In genomic region chr8:120462119-120462551, GRCm38 (mm10) we compare ENCODE assay signal across 10 mouse cellular contexts.
A peak's percentile ranks its signal among the peaks of the same experiment; 100 is the strongest.
DNase-seq lines count a peak whose midpoint lies in the region; ATAC-seq and TF ChIP-seq lines count a peak whose summit lies in the region.
"Had no signal": no experiment of that assay in that cellular context is flagged by ENCODE, and none has a peak within 500 bp of the region (broad histone marks: within the 10 kb centered on the region; RNA-seq: fewer than 3 reads in every experiment).

No protein-coding gene starts in this region.

- H3K4me2 ChIP-seq in intestine, embryonic 14.5 days (ENCODE audit: low read length), result no peak overlapping the region
- H3K4me2 ChIP-seq in intestine, postnatal 0 days (replicated peaks; ENCODE audit: low read depth), result no peak overlapping the region
- no peak overlapping the region for H3K4me2 ChIP-seq in midbrain, embryonic 14.5 days (ENCODE audit: low read length)

- no peak for DNase-seq in intestine, embryonic 14.5 days (ENCODE audit: low spot score)
- DNase-seq in kidney, postnatal 14 days, result peak; percentile 65
- DNase-seq in midbrain, embryonic 14.5 days, result peak; percentile 76
- DNase-seq in c-Kit-positive CD71-positive TER-119-positive erythroid progenitor cells, embryonic 14.5 days (ENCODE audit: low spot score), result no peak
- no peak for DNase-seq in left cerebral cortex, postnatal 10 days (ENCODE audit: extremely low spot score in 1 of 2, low spot score in 2 of 2)
- DNase-seq: cerebellum, adult 2 months; right cerebral cortex, postnatal 14 days had no signal

- no peak for ATAC-seq in intestine, embryonic 14.5 days (replicated peaks; ENCODE audit: low FRiP score, low TSS enrichment, low read depth)
- ATAC-seq in intestine, postnatal 0 days, result no peak
- ATAC-seq in common myeloid progenitor, adult 5-6 weeks (replicated peaks; ENCODE audit: low read depth, poor library complexity, severe bottlenecking), result peak; percentile 61
- no peak for ATAC-seq in midbrain, embryonic 14.5 days (ENCODE audit: low FRiP score, low TSS enrichment)
- ATAC-seq in cerebellum, adult (ENCODE audit: insufficient number of reproducible peaks, low FRiP score, low TSS enrichment), result no peak

- H3K4me3 ChIP-seq in intestine, embryonic 14.5 days (ENCODE audit: low read depth, low read length), result no peak overlapping the region
- no peak overlapping the region for H3K4me3 ChIP-seq in intestine, postnatal 0 days (ENCODE audit: low read depth, low read length)
- no peak overlapping the region for H3K4me3 ChIP-seq in midbrain, embryonic 14.5 days (replicated peaks; ENCODE audit: low read depth, low read length)

- H3K27ac ChIP-seq in intestine, embryonic 14.5 days (ENCODE audit: low read depth), result peak overlapping the region; percentile 67
- H3K27ac ChIP-seq in intestine, postnatal 0 days (ENCODE audit: low read depth, low read length), result no peak overlapping the region
- H3K27ac ChIP-seq in midbrain, embryonic 14.5 days (replicated peaks; ENCODE audit: low read depth, low read length), result peak overlapping the region; percentile 78

- no peaks in the 10 kb centered on the region for H3K27me3 ChIP-seq in intestine, embryonic 14.5 days (replicated peaks; ENCODE audit: control insufficient read depth, insufficient read depth, low read length)
- H3K27me3 ChIP-seq in intestine, postnatal 0 days (replicated peaks; ENCODE audit: control insufficient read depth, insufficient read depth, low read length), result 0 out of 2 replicates have a peak, but pooled peaks cover 7% of the 10 kb centered on the region
- H3K27me3 ChIP-seq in midbrain, embryonic 14.5 days (ENCODE audit: control insufficient read depth, insufficient read depth, low read length), result no peaks in the 10 kb centered on the region

- intact Hi-C loops in left cerebral cortex, postnatal 10 days (cut with DNase I), result no loop called here

- no peaks in the 10 kb centered on the region for H3K9me3 ChIP-seq in intestine, embryonic 14.5 days (ENCODE audit: control insufficient read depth, low read length)
- H3K9me3 ChIP-seq in intestine, postnatal 0 days (ENCODE audit: control insufficient read depth), result no peaks in the 10 kb centered on the region
- no peaks in the 10 kb centered on the region for H3K9me3 ChIP-seq in midbrain, embryonic 14.5 days (ENCODE audit: control insufficient read depth, low read length)

- 32% methylated on average over 15 of the region's 15 CpGs for WGBS in intestine, embryonic 14.5 days
- WGBS in intestine, postnatal 0 days, result 50% methylated on average over 15 of the region's 15 CpGs
- 11% methylated on average over 15 of the region's 15 CpGs for WGBS in midbrain, embryonic 14.5 days

- H3K36me3 ChIP-seq in intestine, embryonic 14.5 days (ENCODE audit: control insufficient read depth, insufficient read depth, low read length), result no peaks in the 10 kb centered on the region
- no peaks in the 10 kb centered on the region for H3K36me3 ChIP-seq in intestine, postnatal 0 days (ENCODE audit: control insufficient read depth, insufficient read depth)
- H3K36me3 ChIP-seq in midbrain, embryonic 14.5 days (ENCODE audit: control insufficient read depth, insufficient read depth, low read length), result no peaks in the 10 kb centered on the region

- H3K9ac ChIP-seq in intestine, embryonic 14.5 days (ENCODE audit: low read length), result no peak overlapping the region
- no peak overlapping the region for H3K9ac ChIP-seq in intestine, postnatal 0 days (ENCODE audit: low read depth, low read length)
- 0 out of 2 replicates have a peak overlapping the region, but pooled peaks have one; percentile 24 for H3K9ac ChIP-seq in midbrain, embryonic 14.5 days (replicated peaks; ENCODE audit: low read length)

- H3K4me1 ChIP-seq in intestine, embryonic 14.5 days (replicated peaks; ENCODE audit: control insufficient read depth, insufficient read depth, low read length), result peaks cover 48% of the 10 kb centered on the region
- no peaks in the 10 kb centered on the region; the same call in 1 of the 2 replicates for H3K4me1 ChIP-seq in intestine, postnatal 0 days (replicated peaks; ENCODE audit: control insufficient read depth, insufficient read depth, low read length)
- H3K4me1 ChIP-seq in midbrain, embryonic 14.5 days (ENCODE audit: control insufficient read depth, insufficient read depth, low read length), result peaks cover 62% of the 10 kb centered on the region

- no peak for TF ChIP-seq CTCF in intestine, postnatal 0 days (IDR thresholded peaks at IDR 0.05; ENCODE audit: low read depth)

Comparison
In these comparisons a context has a peak if more than half of its experiments do, and no peak if none do; other contexts are left out.
1. DNase-seq: peak in kidney, postnatal 14 days (single experiment) and midbrain, embryonic 14.5 days (single experiment); none in intestine, embryonic 14.5 days (single experiment), c-Kit-positive CD71-positive TER-119-positive erythroid progenitor cells, embryonic 14.5 days (single experiment) and left cerebral cortex, postnatal 10 days (0 of 2).